Mouse (Mus musculus): ENCODE data around the gene Ttc30a1. TPM values are rescaled to one million over a fixed set of nuclear protein-coding genes. Genes with fewer than 3 reads are reported as not detected.
A peak's percentile ranks its signal among the peaks of the same experiment; 100 is the strongest.
"Not testable (repeated sequence)": the region's sequence is repeated elsewhere in the genome, so short reads cannot be mapped to it uniquely, and the experiment has no call there.

Ttc30a1 gene
- 8.3 and 8.4 TPM in 2 replicates for polyA plus RNA-seq (2015; fragmentation: Nextera tagmentation; extraction: Ambion mirVana)

- Histone ChIP-seq H3K4me2 (peak within 1 kb of the TSS; percentile 66), H3K9ac (peak within 1 kb of the TSS; percentile 72), H3K4me3 (peak within 1 kb of the TSS; percentile 45)
- H3K27me3 ChIP-seq, H3K9me3 ChIP-seq, H3K36me3 ChIP-seq, H3K27ac ChIP-seq, H3K4me1 ChIP-seq: not testable (repeated sequence)
- 3% methylated on average over 32 of the region's 34 CpGs for WGBS
- peak; percentile 48; the same call in 1 of the 2 replicates for ATAC-seq (ENCODE audit: insufficient number of reproducible peaks, insufficient read depth, low FRiP score, low TSS enrichment, low read depth)
These were observed at the start of gene Ttc30a1 for GRCm38 (mm10) chr2:75981440-75982081. TSS of gene Ttc30a1 (minus strand) at chr2:75981967.

GRCm38 (mm10) chr2:76030080-76030479, 48.3 kb upstream of the Ttc30a1 start:
- Histone ChIP-seq H3K9me3 (no peaks in the 10 kb centered on the region), H3K27ac (peak overlapping the region; percentile 72), H3K36me3 (no peaks in the 10 kb centered on the region), H3K4me2 (peak overlapping the region; percentile 57), H3K27me3 (no peaks in the 10 kb centered on the region), H3K9ac (peak overlapping the region; percentile 56; the same call in 1 of the 2 replicates), H3K4me3 (peak overlapping the region; percentile 26), H3K4me1 (peaks cover 22% of the 10 kb centered on the region)
- 12% methylated on average over 8 of the region's 8 CpGs for WGBS
- peak; percentile 32; the same call in 1 of the 2 replicates for ATAC-seq (ENCODE audit: insufficient number of reproducible peaks, insufficient read depth, low FRiP score, low TSS enrichment, low read depth)

GRCm38 (mm10) chr2:76029081-76029901, 47.5 kb upstream of the Ttc30a1 start:
- ATAC-seq (ENCODE audit: insufficient number of reproducible peaks, insufficient read depth, low FRiP score, low TSS enrichment, low read depth) = no peak
- Histone ChIP-seq H3K27ac (peak overlapping the region; percentile 72), H3K36me3 (no peaks in the 10 kb centered on the region), H3K4me1 (peaks cover 22% of the 10 kb centered on the region), H3K4me2 (peak overlapping the region; percentile 57), H3K9me3 (no peaks in the 10 kb centered on the region), H3K9ac (peak overlapping the region; percentile 56), H3K27me3 (no peaks in the 10 kb centered on the region), H3K4me3 (peak overlapping the region; percentile 26)
- WGBS = 18% methylated on average over 20 of the region's 20 CpGs

- no peaks in the 10 kb centered on the region for H3K9me3 ChIP-seq
- H3K36me3 ChIP-seq = no peaks in the 10 kb centered on the region
- H3K9ac ChIP-seq = 0 out of 2 replicates have a peak overlapping the region, but pooled peaks have one; percentile 27
- no peak for ATAC-seq (ENCODE audit: insufficient number of reproducible peaks, insufficient read depth, low FRiP score, low TSS enrichment, low read depth)
- H3K4me3 ChIP-seq = no peak overlapping the region
- 9% methylated on average over 7 of the region's 7 CpGs for WGBS
- no peaks in the 10 kb centered on the region for H3K27me3 ChIP-seq
- no peak overlapping the region for H3K27ac ChIP-seq
- H3K4me2 ChIP-seq = 0 out of 2 replicates have a peak overlapping the region, but pooled peaks have one; percentile 9
- peaks cover 12% of the 10 kb centered on the region for H3K4me1 ChIP-seq
These were observed 35.1 kb upstream of the Ttc30a1 start for GRCm38 (mm10) chr2:76016890-76017289.

- H3K36me3 ChIP-seq = no peaks in the 10 kb centered on the region
These were observed 34.4 kb upstream of the Ttc30a1 start for GRCm38 (mm10) chr2:76016136-76016535.

GRCm38 (mm10) chr2:76015460-76015859, 33.7 kb upstream of the Ttc30a1 start:
- no peak overlapping the region for H3K9ac ChIP-seq
- no peak for ATAC-seq (ENCODE audit: insufficient number of reproducible peaks, insufficient read depth, low FRiP score, low TSS enrichment, low read depth)
- H3K36me3 ChIP-seq = no peaks in the 10 kb centered on the region
- no peak overlapping the region for H3K4me2 ChIP-seq
- no peak overlapping the region for H3K27ac ChIP-seq
- WGBS = 94% methylated on average over 7 of the region's 7 CpGs
- H3K4me1 ChIP-seq = peaks cover 12% of the 10 kb centered on the region
- H3K4me3 ChIP-seq = no peak overlapping the region
- H3K27me3 ChIP-seq = no peaks in the 10 kb centered on the region
- no peaks in the 10 kb centered on the region for H3K9me3 ChIP-seq

More at GRCm38 (mm10) chr2:76016136-76016535, 34.4 kb upstream of the Ttc30a1 start:
- H3K4me2 ChIP-seq = no peak overlapping the region
- H3K27ac ChIP-seq = no peak overlapping the region
- H3K27me3 ChIP-seq = no peaks in the 10 kb centered on the region
- H3K4me3 ChIP-seq = no peak overlapping the region
- H3K9ac ChIP-seq = no peak overlapping the region
- peaks cover 12% of the 10 kb centered on the region for H3K4me1 ChIP-seq
- ATAC-seq (ENCODE audit: insufficient number of reproducible peaks, insufficient read depth, low FRiP score, low TSS enrichment, low read depth) = no peak
- WGBS = 92% methylated on average over 8 of the region's 8 CpGs
- no peaks in the 10 kb centered on the region for H3K9me3 ChIP-seq

GRCm38 (mm10) chr2:76014659-76015058, 32.9 kb upstream of the Ttc30a1 start:
- ATAC-seq (ENCODE audit: insufficient number of reproducible peaks, insufficient read depth, low FRiP score, low TSS enrichment, low read depth) = no peak
- Histone ChIP-seq H3K36me3 (no peaks in the 10 kb centered on the region), H3K4me1 (peaks cover 12% of the 10 kb centered on the region), H3K9ac (no peak overlapping the region), H3K4me3 (no peak overlapping the region), H3K9me3 (no peaks in the 10 kb centered on the region), H3K27me3 (no peaks in the 10 kb centered on the region), H3K27ac (no peak overlapping the region), H3K4me2 (no peak overlapping the region)
- WGBS = 83% methylated on average over 3 of the region's 3 CpGs

GRCm38 (mm10) chr2:76006194-76006593, 24.4 kb upstream of the Ttc30a1 start:
- H3K9me3 ChIP-seq = no peaks in the 10 kb centered on the region
- H3K36me3 ChIP-seq = no peaks in the 10 kb centered on the region
- no peak overlapping the region for H3K27ac ChIP-seq
- H3K4me1 ChIP-seq = no peaks in the 10 kb centered on the region
- WGBS = 26% methylated on average over 4 of the region's 4 CpGs
- no peak overlapping the region for H3K9ac ChIP-seq
- H3K27me3 ChIP-seq = no peaks in the 10 kb centered on the region
- H3K4me3 ChIP-seq = no peak overlapping the region
- no peak overlapping the region for H3K4me2 ChIP-seq
- no peak for ATAC-seq (ENCODE audit: insufficient number of reproducible peaks, insufficient read depth, low FRiP score, low TSS enrichment, low read depth)

- Histone ChIP-seq H3K4me1 (peaks cover 3% of the 10 kb centered on the region; the same call in 1 of the 2 replicates), H3K9ac (no peak overlapping the region), H3K9me3 (no peaks in the 10 kb centered on the region), H3K36me3 (no peaks in the 10 kb centered on the region), H3K27me3 (no peaks in the 10 kb centered on the region), H3K4me2 (no peak overlapping the region), H3K27ac (no peak overlapping the region), H3K4me3 (no peak overlapping the region)
- no peak for ATAC-seq (ENCODE audit: insufficient number of reproducible peaks, insufficient read depth, low FRiP score, low TSS enrichment, low read depth)
- WGBS = 76% methylated on average over 9 of the region's 9 CpGs
These were observed 21.1 kb upstream of the Ttc30a1 start for GRCm38 (mm10) chr2:76002899-76003298.

- H3K4me3 ChIP-seq = no peak overlapping the region
- H3K4me2 ChIP-seq = no peak overlapping the region
- no peak for ATAC-seq (ENCODE audit: insufficient number of reproducible peaks, insufficient read depth, low FRiP score, low TSS enrichment, low read depth)
- H3K27me3 ChIP-seq = no peaks in the 10 kb centered on the region
- no peaks in the 10 kb centered on the region for H3K9me3 ChIP-seq
- H3K36me3 ChIP-seq = no peaks in the 10 kb centered on the region
- H3K27ac ChIP-seq = no peak overlapping the region
- 40% methylated on average over 8 of the region's 8 CpGs for WGBS
- peaks cover 3% of the 10 kb centered on the region; the same call in 1 of the 2 replicates for H3K4me1 ChIP-seq
- no peak overlapping the region for H3K9ac ChIP-seq
These were observed 19.6 kb upstream of the Ttc30a1 start for GRCm38 (mm10) chr2:76001392-76001791.

GRCm38 (mm10) chr2:75999636-76000035, 17.9 kb upstream of the Ttc30a1 start:
- Histone ChIP-seq H3K4me3 (no peak overlapping the region), H3K36me3 (no peaks in the 10 kb centered on the region), H3K4me2 (no peak overlapping the region), H3K4me1 (peaks cover 3% of the 10 kb centered on the region; the same call in 1 of the 2 replicates), H3K27ac (no peak overlapping the region), H3K27me3 (no peaks in the 10 kb centered on the region), H3K9me3 (no peaks in the 10 kb centered on the region), H3K9ac (no peak overlapping the region)
- ATAC-seq (ENCODE audit: insufficient number of reproducible peaks, insufficient read depth, low FRiP score, low TSS enrichment, low read depth) = no peak
- WGBS = 35% methylated on average over 12 of the region's 12 CpGs

Measured in embryonic facial prominence, embryonic 13.5 days (tissue).